Comparison of ENCODE assay signal across 27 mouse cellular contexts in the genomic region with DNA sequence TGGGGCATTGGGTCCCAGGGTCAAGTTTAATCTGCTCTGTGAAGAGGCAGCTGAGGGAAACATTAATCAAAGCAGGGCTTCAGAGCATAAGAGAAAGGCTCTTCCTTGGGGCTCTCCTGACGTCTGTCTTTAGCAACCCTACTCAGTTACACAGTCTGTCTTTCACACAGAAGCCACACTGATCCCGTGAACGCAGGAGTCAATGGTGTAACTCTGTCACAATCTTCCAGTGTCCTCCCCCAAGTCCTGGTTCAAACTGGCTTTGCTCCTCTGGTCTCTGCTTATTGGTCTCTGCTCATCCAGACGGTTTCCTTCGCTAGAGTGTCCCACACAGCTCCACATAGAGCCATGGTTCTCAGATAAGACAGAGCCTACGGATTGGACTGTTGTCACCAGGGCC. TPM values are rescaled to one million over a fixed set of nuclear protein-coding genes. Genes with fewer than 3 reads are reported as not detected.
DNase-seq lines count a peak whose midpoint lies in the region; ATAC-seq and TF ChIP-seq lines count a peak whose summit lies in the region.
"Had no signal": no experiment of that assay in that cellular context is flagged by ENCODE, and none has a peak within 500 bp of the region (broad histone marks: within the 10 kb centered on the region; RNA-seq: fewer than 3 reads in every experiment).

No protein-coding gene starts in this region.

- no peak for TF ChIP-seq CTCF in kidney, postnatal 0 days (IDR thresholded peaks at IDR 0.05; ENCODE audit: low read depth)
- no peak for TF ChIP-seq CTCF in CH12.LX (conservative IDR thresholded peaks at IDR 0.05 in 1 of 2, IDR thresholded peaks at IDR 0.05 in 1 of 2; ENCODE audit: low read depth in 2 of 2, low read length in 2 of 2)
- no peak for TF ChIP-seq CTCF in liver, postnatal 0 days (IDR thresholded peaks at IDR 0.05; ENCODE audit: low read depth)

- TF ChIP-seq EP300 in CH12.LX (IDR thresholded peaks at IDR 0.05; ENCODE audit: low read length), result no peak
- TF ChIP-seq EP300 in liver, postnatal 0 days (IDR thresholded peaks at IDR 0.05; ENCODE audit: low read depth), result no peak

- no peak for ATAC-seq in kidney, postnatal 0 days (replicated peaks; ENCODE audit: low FRiP score, low read depth)
- no peak for ATAC-seq in kidney, embryonic 15.5 days (replicated peaks; ENCODE audit: low FRiP score)
- peak; percentile 74 for ATAC-seq in granulocyte monocyte progenitor cell, adult 5-6 weeks (replicated peaks; ENCODE audit: poor library complexity, severe bottlenecking)
- ATAC-seq in liver, postnatal 0 days, result peak; percentile 66
- ATAC-seq: CD4-positive, CD25-positive, alpha-beta regulatory T cell, adult 4 months had no signal

- H3K27me3 ChIP-seq in kidney, postnatal 0 days (ENCODE audit: insufficient read depth, low read length), result no peaks in the 10 kb centered on the region
- H3K27me3 ChIP-seq in kidney, embryonic 15.5 days, result no peaks in the 10 kb centered on the region
- no peaks in the 10 kb centered on the region for H3K27me3 ChIP-seq in CH12.LX (replicated peaks)
- no peaks in the 10 kb centered on the region for H3K27me3 ChIP-seq in liver, postnatal 0 days (ENCODE audit: insufficient read depth, low read length)

- H3K9ac ChIP-seq in kidney, postnatal 0 days (ENCODE audit: low read depth, low read length), result no peak overlapping the region
- H3K9ac ChIP-seq in kidney, embryonic 15.5 days, result no peak overlapping the region
- H3K9ac ChIP-seq in CH12.LX (ENCODE audit: insufficient read depth, low read depth), result no peak overlapping the region
- no peak overlapping the region for H3K9ac ChIP-seq in liver, postnatal 0 days (replicated peaks)
- H3K9ac ChIP-seq: forebrain, embryonic 12.5 days; hindbrain, embryonic 13.5 days; liver, embryonic 14.5 days had no signal

- dilution Hi-C loops in CH12.LX (cut with MboI; ENCODE audit: extremely low pct_ligation_motif_present, extremely low pct_unique_long_range_greater_than_20kb, low sequenced_read_pairs), result no loop called here

- H3K27ac ChIP-seq in kidney, postnatal 0 days, result no peak overlapping the region
- no peak overlapping the region for H3K27ac ChIP-seq in kidney, embryonic 15.5 days
- peak overlapping the region; percentile 53; the same call in 1 of the 2 replicates for H3K27ac ChIP-seq in CH12.LX (ENCODE audit: insufficient read depth, low read depth)
- no peak overlapping the region for H3K27ac ChIP-seq in liver, postnatal 0 days (ENCODE audit: low read depth)
- H3K27ac ChIP-seq: forebrain, embryonic 12.5 days; hindbrain, embryonic 13.5 days; liver, embryonic 14.5 days; macrophage had no signal

- no peaks in the 10 kb centered on the region for H3K79me2 ChIP-seq in CH12.LX (replicated peaks; ENCODE audit: control insufficient read depth, extremely low read depth, insufficient read depth, poor library complexity, severe bottlenecking)

- no peaks in the 10 kb centered on the region for H3K9me3 ChIP-seq in kidney, postnatal 0 days (replicated peaks; ENCODE audit: low read length)
- H3K9me3 ChIP-seq in kidney, embryonic 15.5 days (replicated peaks), result no peaks in the 10 kb centered on the region
- H3K9me3 ChIP-seq in CH12.LX (replicated peaks; ENCODE audit: low read length), result no peaks in the 10 kb centered on the region
- no peaks in the 10 kb centered on the region for H3K9me3 ChIP-seq in liver, postnatal 0 days (ENCODE audit: low read length)
- H3K9me3 ChIP-seq: forebrain, embryonic 12.5 days; G1E; hindbrain, embryonic 13.5 days had no signal

- H3K4me3 ChIP-seq in kidney, postnatal 0 days (replicated peaks; ENCODE audit: low read depth, low read length), result no peak overlapping the region
- no peak overlapping the region for H3K4me3 ChIP-seq in kidney, embryonic 15.5 days (replicated peaks)
- peak overlapping the region; percentile 33 to 66 (median 58) for H3K4me3 ChIP-seq in CH12.LX (replicated peaks in 1 of 3; ENCODE audit: low read depth in 2 of 3, low read length in 2 of 3, poor library complexity in 1 of 3)
- no peak overlapping the region for H3K4me3 ChIP-seq in liver, postnatal 0 days (ENCODE audit: low read depth, low read length)
- H3K4me3 ChIP-seq: erythroblast, embryonic 14.5 days; forebrain, embryonic 12.5 days; hindbrain, embryonic 13.5 days had no signal

- no peak for TF ChIP-seq RAD21 in CH12.LX (IDR thresholded peaks at IDR 0.05; ENCODE audit: low read depth, low read length)

- no peak overlapping the region for H3K4me2 ChIP-seq in kidney, postnatal 0 days (ENCODE audit: low read length)
- no peak overlapping the region for H3K4me2 ChIP-seq in kidney, embryonic 15.5 days
- H3K4me2 ChIP-seq in CH12.LX (ENCODE audit: insufficient read depth, low read depth, poor library complexity, severe bottlenecking), result peak overlapping the region; percentile 4
- no peak overlapping the region for H3K4me2 ChIP-seq in liver, postnatal 0 days (ENCODE audit: low read depth, low read length)
- H3K4me2 ChIP-seq: forebrain, embryonic 12.5 days; heart, embryonic 11.5 days; hindbrain, embryonic 13.5 days had no signal

- TF ChIP-seq POLR2A in CH12.LX (IDR thresholded peaks at IDR 0.05; ENCODE audit: low read depth, low read length), result no peak

- no peaks in the 10 kb centered on the region for H3K4me1 ChIP-seq in kidney, postnatal 0 days (replicated peaks; ENCODE audit: insufficient read depth, low read length)
- H3K4me1 ChIP-seq in kidney, embryonic 15.5 days, result no peaks in the 10 kb centered on the region
- H3K4me1 ChIP-seq in CH12.LX (ENCODE audit: control insufficient read depth in 1 of 2, insufficient read depth in 2 of 2), result peaks cover 6 to 15% of the 10 kb centered on the region in 2 experiments; a peak in 3 of 4 replicates
- no peaks in the 10 kb centered on the region for H3K4me1 ChIP-seq in liver, postnatal 0 days (ENCODE audit: insufficient read depth)
- H3K4me1 ChIP-seq: forebrain, embryonic 12.5 days; hindbrain, embryonic 13.5 days had no signal

- DNase-seq in kidney, postnatal 0 days (ENCODE audit: low spot score), result peak; percentile 12
- no peak for DNase-seq in CH12.LX (ENCODE audit: extremely low read depth)
- no peak for DNase-seq in liver, postnatal 0 days
- DNase-seq in MN1 (ENCODE audit: low spot score), result no peak
- no peak for DNase-seq in cerebellum, adult 18-20 months
- DNase-seq in heart, adult 18-20 months, result no peak
- DNase-seq: adrenal gland, postnatal 14 days; cerebellum, adult 11-12 months; cerebellum, postnatal 10 days; gastrocnemius, postnatal 14 days; heart, adult 11 months; heart, postnatal 36 days; kidney, adult 18-20 months; midbrain, embryonic 14.5 days; thymus, postnatal 14 days had no signal

- no peaks in the 10 kb centered on the region for H3K36me3 ChIP-seq in kidney, postnatal 0 days (ENCODE audit: insufficient read depth, low read length)
- H3K36me3 ChIP-seq in kidney, embryonic 15.5 days, result no peaks in the 10 kb centered on the region
- peaks cover 0 to 22% of the 10 kb centered on the region in 2 experiments for H3K36me3 ChIP-seq in CH12.LX (replicated peaks in 1 of 2; ENCODE audit: control insufficient read depth in 1 of 2, insufficient read depth in 1 of 2, low read length in 1 of 2)
- no peaks in the 10 kb centered on the region for H3K36me3 ChIP-seq in liver, postnatal 0 days (replicated peaks; ENCODE audit: insufficient read depth, low read length)
- H3K36me3 ChIP-seq: forebrain, embryonic 12.5 days; G1E; hindbrain, embryonic 13.5 days had no signal

- in situ Hi-C loops in CH12.LX (cut with MboI; ENCODE audit: low pct_ligation_motif_present, low pct_unique_long_range_greater_than_20kb, low sequenced_read_pairs), result no loop called here

- 33% methylated on average over 6 of the region's 6 CpGs for WGBS in kidney, postnatal 0 days
- 40% methylated on average over 6 of the region's 6 CpGs for WGBS in kidney, embryonic 15.5 days
- WGBS in liver, postnatal 0 days (ENCODE audit: insufficient replicate concordance), result 30% methylated on average over 6 of the region's 6 CpGs

RNA-seq across cellular contexts. Expression of gene Ccdc114, which starts 50.2 kb away (rescaled TPM):
- polyA plus RNA-seq in kidney, postnatal 0 days (2015; fragmentation: Nextera tagmentation; extraction: Ambion mirVana), result 7.2 and 8.4 TPM in 2 replicates
- 10.8 and 12.2 TPM in 2 replicates for polyA plus RNA-seq in kidney, embryonic 15.5 days (2015; fragmentation: Nextera tagmentation; extraction: Ambion mirVana)
- not detected in 2 replicates for total RNA-seq in CH12.LX (2012; rRNA removed)
- not detected in 2 replicates for total RNA-seq in CH12.LX (2014; rRNA removed)
- polyA plus RNA-seq in CH12.LX (2012; ENCODE audit: insufficient read length, low read depth), result 0.11 TPM in 1 of 2 replicates, not detected in the other
- 3.1 TPM in 1 of 2 replicates, not detected in the other for total RNA-seq in granulocyte monocyte progenitor cell, adult 5-6 weeks (2014; fragmentation: Nextera tagmentation)
- 1.8 and 3.0 TPM in 2 replicates for total RNA-seq in granulocyte monocyte progenitor cell, adult 5-6 weeks (2017)
- 0.64 and 1.2 TPM in 2 replicates for polyA plus RNA-seq in liver, postnatal 0 days (2015; fragmentation: Nextera tagmentation; extraction: Ambion mirVana)
- 1 to 10 TPM in 1 of 2 experiments, under 1 TPM in 1; 0.89 to 1.3 TPM for total RNA-seq in heart, adult 18-20 months (2021)
- polyA plus RNA-seq: erythroblast, embryonic 14.5 days had no signal

RNA-seq across cellular contexts. Expression of gene Emp3, which starts 52.9 kb away (rescaled TPM):
- 170 and 171 TPM in 2 replicates for polyA plus RNA-seq in kidney, postnatal 0 days (2015; fragmentation: Nextera tagmentation; extraction: Ambion mirVana)
- polyA plus RNA-seq in kidney, embryonic 15.5 days (2015; fragmentation: Nextera tagmentation; extraction: Ambion mirVana), result 164 and 194 TPM in 2 replicates
- total RNA-seq in CH12.LX (2012; rRNA removed) (18.8 and 24.7 TPM in 2 replicates), CH12.LX (2014; rRNA removed) (49.7 and 56.6 TPM in 2 replicates)
- polyA plus RNA-seq in CH12.LX (2012; ENCODE audit: insufficient read length, low read depth), result 125 and 135 TPM in 2 replicates
- 244 and 297 TPM in 2 replicates for total RNA-seq in granulocyte monocyte progenitor cell, adult 5-6 weeks (2014; fragmentation: Nextera tagmentation)
- total RNA-seq in granulocyte monocyte progenitor cell, adult 5-6 weeks (2017), result 174 and 251 TPM in 2 replicates
- 56.0 and 57.7 TPM in 2 replicates for polyA plus RNA-seq in liver, postnatal 0 days (2015; fragmentation: Nextera tagmentation; extraction: Ambion mirVana)
- 10 to 100 TPM; 19.1 to 25.0 TPM for total RNA-seq in heart, adult 18-20 months (2021)

RNA-seq across cellular contexts. Expression of gene Abcc6, which starts 56.0 kb away (rescaled TPM):
- 0.33 and 0.47 TPM in 2 replicates for polyA plus RNA-seq in kidney, postnatal 0 days (2015; fragmentation: Nextera tagmentation; extraction: Ambion mirVana)
- polyA plus RNA-seq in kidney, embryonic 15.5 days (2015; fragmentation: Nextera tagmentation; extraction: Ambion mirVana), result 0.93 and 1.1 TPM in 2 replicates
- total RNA-seq in CH12.LX (2012; rRNA removed) (9.0 and 10.5 TPM in 2 replicates), CH12.LX (2014; rRNA removed) (2.2 and 7.8 TPM in 2 replicates)
- polyA plus RNA-seq in CH12.LX (2012; ENCODE audit: insufficient read length, low read depth), result 6.4 and 7.4 TPM in 2 replicates
- total RNA-seq in granulocyte monocyte progenitor cell, adult 5-6 weeks (2014; fragmentation: Nextera tagmentation), result not detected in 2 replicates
- total RNA-seq in granulocyte monocyte progenitor cell, adult 5-6 weeks (2017), result not detected in 2 replicates
- polyA plus RNA-seq in liver, postnatal 0 days (2015; fragmentation: Nextera tagmentation; extraction: Ambion mirVana), result 9.9 and 10.8 TPM in 2 replicates
- total RNA-seq in heart, adult 18-20 months (2021), result not detected
- total RNA-seq: common myeloid progenitor, adult 5-6 weeks; heart, postnatal 36 days; monocyte, adult 5-6 weeks had no signal
- polyA plus RNA-seq: CD4-positive, CD25-positive, alpha-beta regulatory T cell, adult 4 months; G1E; macrophage had no signal

RNA-seq across cellular contexts. Expression of gene Nomo1, which starts 59.4 kb away (rescaled TPM):
- 27.2 and 30.3 TPM in 2 replicates for polyA plus RNA-seq in kidney, postnatal 0 days (2015; fragmentation: Nextera tagmentation; extraction: Ambion mirVana)
- 39.9 and 40.4 TPM in 2 replicates for polyA plus RNA-seq in kidney, embryonic 15.5 days (2015; fragmentation: Nextera tagmentation; extraction: Ambion mirVana)
- total RNA-seq in CH12.LX (2012; rRNA removed), result 89.6 and 102 TPM in 2 replicates
- 41.9 and 43.4 TPM in 2 replicates for total RNA-seq in CH12.LX (2014; rRNA removed)
- 97.8 and 103 TPM in 2 replicates for polyA plus RNA-seq in CH12.LX (2012; ENCODE audit: insufficient read length, low read depth)
- 40.8 and 56.0 TPM in 2 replicates for total RNA-seq in granulocyte monocyte progenitor cell, adult 5-6 weeks (2014; fragmentation: Nextera tagmentation)
- 59.7 and 71.5 TPM in 2 replicates for total RNA-seq in granulocyte monocyte progenitor cell, adult 5-6 weeks (2017)
- 18.4 and 19.9 TPM in 2 replicates for polyA plus RNA-seq in liver, postnatal 0 days (2015; fragmentation: Nextera tagmentation; extraction: Ambion mirVana)
- 10 to 100 TPM; 88.0 to 95.9 TPM for total RNA-seq in heart, adult 18-20 months (2021)

Comparison
In these comparisons a context has a peak if more than half of its experiments do, and no peak if none do; other contexts are left out.
1. ATAC-seq: peak in granulocyte monocyte progenitor cell, adult 5-6 weeks (single experiment) and liver, postnatal 0 days (single experiment); none in kidney, postnatal 0 days (single experiment) and kidney, embryonic 15.5 days (single experiment).
2. H3K4me3 ChIP-seq: peak in CH12.LX (3 of 3); none in kidney, postnatal 0 days (single experiment), kidney, embryonic 15.5 days (single experiment) and liver, postnatal 0 days (single experiment).